Mouse (Mus musculus): ENCODE results near the gene Mfrp. TPM values are rescaled to one million over a fixed set of nuclear protein-coding genes. Genes with fewer than 3 reads are reported as not detected.
"Not testable (repeated sequence)": the region's sequence is repeated elsewhere in the genome, so short reads cannot be mapped to it uniquely, and the experiment has no call there.

Gene Mfrp
- polyA plus RNA-seq, 1 experiment from 2014 or later, result 0.30 TPM

DNA sequence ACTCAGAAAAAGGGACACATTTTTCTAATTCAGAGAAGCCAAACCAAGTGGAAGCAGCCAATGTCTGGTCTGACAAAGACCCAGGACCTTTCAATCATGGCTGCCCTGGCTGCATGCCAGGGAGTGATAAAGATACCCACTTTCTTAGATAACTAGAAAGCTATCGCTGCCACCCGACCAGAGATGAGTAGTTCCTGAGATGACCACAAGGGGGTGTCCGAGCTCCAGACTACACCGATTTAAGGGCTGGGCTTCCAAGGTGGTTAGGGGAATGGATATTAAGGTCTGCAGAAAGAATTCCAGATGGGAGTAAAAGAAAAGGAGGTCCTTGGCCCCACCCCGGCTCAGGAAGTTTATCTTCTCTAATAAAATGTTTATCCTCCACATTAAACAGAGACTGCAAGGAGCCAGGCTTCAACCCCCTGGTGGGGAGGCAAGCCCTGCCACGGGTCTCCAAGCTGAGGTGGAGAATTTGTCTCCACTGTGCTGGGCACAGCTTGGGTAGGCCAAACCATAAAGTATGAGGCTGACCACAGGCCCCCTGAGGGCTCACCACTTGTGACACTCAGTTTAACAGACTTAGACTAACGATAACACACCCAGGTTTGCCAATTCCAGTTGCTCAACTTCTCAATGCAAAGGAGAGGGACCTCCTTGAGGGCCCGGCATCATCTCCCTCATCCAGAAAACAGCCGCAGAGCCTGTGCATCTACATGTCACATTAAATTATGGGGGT lies 8.0 kb downstream of the Mfrp start:
- ATAC-seq (ENCODE audit: low FRiP score), result no peak
- Histone ChIP-seq H3K36me3 (peaks cover 13% of the 10 kb centered on the region), H3K4me1 (peaks cover 50% of the 10 kb centered on the region), H3K27ac (no peak overlapping the region), H3K4me3 (no peak overlapping the region), H3K9ac (peak overlapping the region; percentile 41; the same call in 1 of the 2 replicates), H3K9me3 (replicated peaks) (no peaks in the 10 kb centered on the region), H3K27me3 (no peaks in the 10 kb centered on the region), H3K4me2 (replicated peaks) (peak overlapping the region; percentile 37)
- 34% methylated on average over 9 of the region's 9 CpGs for WGBS

DNA sequence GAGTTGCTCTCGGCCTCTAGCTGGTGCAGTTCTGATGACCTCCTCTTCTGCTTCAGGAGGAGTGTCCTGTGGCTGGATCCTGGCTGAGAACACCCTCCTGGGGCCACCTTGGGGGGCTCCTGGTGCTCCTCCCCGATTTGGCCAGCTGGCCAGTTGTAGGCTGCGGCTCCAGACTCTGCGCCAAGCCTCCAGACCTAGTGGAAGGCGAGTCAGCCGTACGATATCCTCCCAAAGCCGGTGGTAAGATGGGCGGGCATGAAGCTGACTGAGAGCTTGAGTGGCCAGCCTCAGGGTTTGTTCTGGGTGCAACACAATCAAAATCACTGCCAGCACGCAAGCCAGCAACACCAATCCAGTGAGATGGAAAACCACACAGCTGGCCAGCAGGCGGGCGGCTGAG lies 10.4 kb downstream of the Mfrp start:
- not testable (repeated sequence) for H3K9me3 ChIP-seq (replicated peaks); H3K9ac ChIP-seq; ATAC-seq (ENCODE audit: low FRiP score); H3K36me3 ChIP-seq; H3K27me3 ChIP-seq; H3K27ac ChIP-seq
- peaks cover 46% of the 10 kb centered on the region for H3K4me1 ChIP-seq
- peak overlapping the region; percentile 58 for H3K4me2 ChIP-seq (replicated peaks)
- peak overlapping the region; percentile 92; the same call in 1 of the 2 replicates for H3K4me3 ChIP-seq
- WGBS, result 69% methylated on average over 10 of the region's 12 CpGs

DNA sequence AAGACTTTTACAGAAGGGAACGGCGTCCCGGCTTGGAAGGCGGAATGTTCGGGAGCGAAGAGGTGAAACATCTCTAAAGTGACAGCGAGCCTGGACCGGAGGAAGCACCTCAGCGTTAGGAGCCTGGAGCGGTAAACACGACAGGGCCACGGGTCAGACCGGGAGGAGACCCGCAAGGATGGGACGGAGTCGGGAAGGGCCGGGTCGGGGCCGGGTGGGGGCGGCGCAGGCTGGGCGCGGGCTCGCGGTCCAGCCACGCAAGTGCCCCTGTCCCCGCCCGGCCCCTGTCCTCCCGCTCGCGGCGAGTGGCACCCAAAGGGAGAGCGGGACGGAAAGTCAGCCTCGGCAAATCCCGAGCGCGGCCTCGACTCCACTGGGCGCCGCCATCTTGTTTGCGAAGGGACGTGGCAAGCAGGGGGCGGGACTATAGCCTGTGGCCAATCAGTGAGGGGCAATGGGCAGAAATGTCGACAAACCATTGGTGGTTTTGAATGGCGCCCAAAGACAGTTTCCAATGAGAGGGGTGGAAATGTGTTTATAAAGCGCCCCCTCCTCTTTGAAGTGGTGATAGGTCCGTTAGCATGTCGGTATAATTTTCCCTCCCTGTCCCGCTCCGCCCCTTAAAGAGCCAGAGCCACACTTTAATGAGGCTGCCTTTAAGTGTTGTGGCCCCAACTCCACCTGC lies 11.7 kb downstream of the Mfrp start, which contains the start of the genes Gm49380 and Rnf26:
Gene Gm49380 (minus strand): TSS at position 396 of the 685 bp plus-strand sequence.
Gene Rnf26 (minus strand): TSS at position 413 of the 685 bp plus-strand sequence.
- no peaks in the 10 kb centered on the region for H3K27me3 ChIP-seq
- H3K4me2 ChIP-seq (replicated peaks), result peak within 1 kb of the TSS; percentile 58
- ATAC-seq (ENCODE audit: low FRiP score), result peak; percentile 97
- no peaks in the 10 kb centered on the region; the same call in 1 of the 2 replicates for H3K36me3 ChIP-seq
- H3K27ac ChIP-seq, result peak within 1 kb of the TSS; percentile 57; the same call in 1 of the 2 replicates
- H3K9ac ChIP-seq, result peak within 1 kb of the TSS; percentile 84
- no peaks in the 10 kb centered on the region for H3K9me3 ChIP-seq (replicated peaks)
- under 1% methylated on average over 45 of the region's 51 CpGs for WGBS
- peak within 1 kb of the TSS; percentile 92 for H3K4me3 ChIP-seq
- peaks cover 32% of the 10 kb centered on the region for H3K4me1 ChIP-seq

DNA sequence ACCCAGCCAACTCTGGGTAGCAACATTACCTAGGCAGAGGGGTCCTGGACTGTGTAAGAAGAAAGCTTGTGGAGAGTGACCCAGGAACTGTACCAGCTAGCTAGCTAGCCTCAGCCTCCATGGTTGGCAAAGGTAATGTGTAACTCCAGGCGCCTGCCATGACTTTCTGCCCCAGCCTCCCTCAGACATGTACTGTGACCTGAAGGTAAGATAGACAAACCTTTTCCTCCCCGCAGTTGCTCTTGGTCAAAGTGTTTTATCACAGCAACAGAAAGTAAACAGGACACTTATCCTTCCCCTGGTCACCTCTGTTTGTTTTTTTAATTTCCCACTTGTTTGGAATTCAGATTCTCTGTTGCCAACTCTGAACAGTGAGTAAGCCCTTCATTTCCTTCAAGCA lies 12.9 kb downstream of the Mfrp start:
- Histone ChIP-seq H3K36me3 (no peaks in the 10 kb centered on the region), H3K4me2 (replicated peaks) (no peak overlapping the region), H3K27me3 (no peaks in the 10 kb centered on the region), H3K4me3 (no peak overlapping the region), H3K4me1 (peaks cover 20% of the 10 kb centered on the region), H3K27ac (no peak overlapping the region), H3K9ac (no peak overlapping the region), H3K9me3 (replicated peaks) (no peaks in the 10 kb centered on the region)
- no peak for ATAC-seq (ENCODE audit: low FRiP score)
- 94% methylated on average over 2 of the region's 2 CpGs for WGBS

DNA sequence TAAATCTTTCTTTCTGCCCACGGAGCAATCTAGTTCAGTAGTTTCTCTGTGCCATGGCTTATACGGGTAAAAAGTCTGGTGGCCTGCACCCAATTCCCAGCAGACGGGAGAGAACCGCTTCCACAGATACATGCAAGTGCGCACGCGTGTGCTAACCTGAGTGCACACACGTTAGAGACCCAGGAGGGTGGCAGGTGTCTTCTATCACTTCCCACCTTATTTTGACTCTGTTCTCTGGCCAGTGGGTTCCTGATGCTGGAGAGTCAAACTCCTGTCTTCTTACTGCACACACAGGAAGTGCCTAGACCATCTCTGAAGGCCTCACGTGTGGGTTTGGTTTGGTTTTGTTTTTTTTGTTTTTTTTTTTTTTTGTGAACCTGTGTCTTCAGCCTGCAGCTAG lies 14.1 kb downstream of the Mfrp start:
- Histone ChIP-seq H3K4me2 (replicated peaks) (no peak overlapping the region), H3K4me3 (no peak overlapping the region), H3K27ac (no peak overlapping the region), H3K9ac (no peak overlapping the region), H3K36me3 (no peaks in the 10 kb centered on the region), H3K27me3 (no peaks in the 10 kb centered on the region), H3K4me1 (peaks cover 9% of the 10 kb centered on the region), H3K9me3 (replicated peaks) (no peaks in the 10 kb centered on the region)
- 91% methylated on average over 9 of the region's 9 CpGs for WGBS
- ATAC-seq (ENCODE audit: low FRiP score), result no peak

DNA sequence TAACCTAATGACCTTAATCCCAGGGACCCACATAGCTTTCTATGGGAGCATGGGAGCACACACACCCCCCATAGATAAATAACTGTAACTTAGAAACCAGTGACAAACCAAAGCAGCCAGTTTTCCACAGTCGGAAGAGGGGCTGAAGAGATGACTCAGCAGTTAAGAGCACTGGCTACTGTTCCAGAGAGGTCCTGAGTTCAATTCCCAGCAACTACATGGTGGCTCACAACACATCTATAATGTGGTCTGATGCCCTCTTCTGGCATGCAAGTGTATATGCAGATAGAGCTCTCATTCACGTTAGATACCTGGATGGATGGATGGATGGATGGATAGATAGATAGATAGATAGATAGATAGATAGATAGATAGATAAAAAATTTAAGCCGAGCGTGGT lies 14.7 kb downstream of the Mfrp start:
- H3K4me3 ChIP-seq, result no peak overlapping the region
- H3K9me3 ChIP-seq (replicated peaks), result no peaks in the 10 kb centered on the region
- H3K4me2 ChIP-seq (replicated peaks), result no peak overlapping the region
- WGBS, result 85% methylated on average over 4 of the region's 4 CpGs
- ATAC-seq (ENCODE audit: low FRiP score), result no peak
- H3K9ac ChIP-seq, result no peak overlapping the region
- H3K27me3 ChIP-seq, result no peaks in the 10 kb centered on the region
- no peak overlapping the region for H3K27ac ChIP-seq
- H3K36me3 ChIP-seq, result no peaks in the 10 kb centered on the region
- H3K4me1 ChIP-seq, result peaks cover 8% of the 10 kb centered on the region

DNA sequence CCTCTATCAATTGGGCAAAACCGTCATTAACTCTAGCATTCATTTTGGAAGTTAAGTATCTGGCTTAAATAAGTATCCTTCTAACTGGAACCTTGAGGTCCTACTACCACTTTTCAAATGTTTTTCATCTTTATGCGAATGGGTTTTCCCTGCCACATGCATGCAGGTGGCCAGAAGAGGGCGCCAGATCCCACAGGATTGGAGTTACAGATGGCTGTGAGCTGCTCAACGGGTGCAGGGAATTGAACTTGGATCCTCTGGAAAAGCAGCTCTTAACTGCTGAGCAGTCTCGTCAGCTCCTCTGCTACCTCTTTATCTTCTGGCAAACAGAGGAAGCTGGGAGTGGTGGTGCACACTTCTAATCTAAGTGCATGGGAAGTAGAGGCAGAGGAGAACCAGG lies 17.5 kb downstream of the Mfrp start:
- WGBS, result 50% methylated on average over 5 of the region's 5 CpGs
- H3K4me3 ChIP-seq, result no peak overlapping the region
- ATAC-seq (ENCODE audit: low FRiP score), result no peak

DNA sequence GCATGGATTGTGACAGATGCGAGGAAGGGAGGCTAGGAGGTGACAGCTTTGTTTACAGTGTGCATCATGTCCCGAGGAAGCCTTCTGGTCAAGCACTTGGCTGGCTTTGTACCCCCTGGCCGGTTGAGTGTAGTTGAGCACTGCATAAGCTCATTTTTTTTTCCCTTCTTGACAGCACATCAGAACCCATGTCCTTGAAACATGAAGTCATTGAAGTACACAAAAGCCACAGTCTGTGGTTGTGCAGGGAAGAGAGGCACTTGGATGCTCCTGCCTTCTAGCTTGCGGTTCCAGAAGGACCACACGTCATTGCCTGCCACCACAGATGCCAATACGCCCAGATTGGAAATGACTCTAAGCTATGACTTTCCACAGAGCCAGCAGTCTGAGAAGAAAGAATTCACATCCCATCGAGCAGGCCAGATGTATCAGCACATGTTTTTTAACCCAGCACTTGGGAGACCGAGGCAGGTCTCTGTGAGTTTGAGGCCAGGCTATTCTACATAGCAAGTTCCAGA lies 18.5 kb downstream of the Mfrp start:
- Histone ChIP-seq H3K4me2 (replicated peaks) (no peak overlapping the region), H3K9me3 (replicated peaks) (no peaks in the 10 kb centered on the region), H3K27me3 (no peaks in the 10 kb centered on the region), H3K36me3 (no peaks in the 10 kb centered on the region), H3K9ac (no peak overlapping the region), H3K27ac (no peak overlapping the region), H3K4me3 (no peak overlapping the region), H3K4me1 (no peaks in the 10 kb centered on the region)
- 82% methylated on average over 8 of the region's 8 CpGs for WGBS
- no peak for ATAC-seq (ENCODE audit: low FRiP score)

More for the DNA sequence above, 17.5 kb downstream of the Mfrp start:
- Histone ChIP-seq H3K36me3 (no peaks in the 10 kb centered on the region), H3K9me3 (replicated peaks) (no peaks in the 10 kb centered on the region), H3K9ac (no peak overlapping the region), H3K27me3 (no peaks in the 10 kb centered on the region), H3K4me1 (no peaks in the 10 kb centered on the region), H3K27ac (no peak overlapping the region), H3K4me2 (replicated peaks) (no peak overlapping the region)

DNA sequence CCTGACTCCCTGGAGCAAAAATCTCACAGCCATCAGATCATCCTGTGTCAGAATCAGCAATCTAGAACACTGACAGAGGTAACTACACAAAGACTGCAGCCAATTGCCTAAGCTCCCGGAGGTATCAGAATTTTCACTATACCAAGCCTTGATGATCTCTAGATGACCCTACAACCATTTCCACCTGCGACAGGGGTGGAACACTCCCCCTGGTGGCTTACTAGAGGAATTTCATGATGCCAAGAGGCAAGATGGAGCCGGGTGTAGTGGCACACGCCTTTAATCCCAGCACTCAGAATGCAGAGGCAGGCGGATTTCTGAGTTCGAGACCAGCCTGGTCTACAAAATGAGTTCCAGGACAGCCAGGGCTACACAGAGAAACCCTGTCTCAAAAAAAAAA lies 22.8 kb downstream of the Mfrp start:
- H3K9ac ChIP-seq, result no peak overlapping the region
- peaks cover 9% of the 10 kb centered on the region for H3K27me3 ChIP-seq
- no peaks in the 10 kb centered on the region for H3K9me3 ChIP-seq (replicated peaks)
- no peak overlapping the region for H3K27ac ChIP-seq
- no peaks in the 10 kb centered on the region for H3K4me1 ChIP-seq
- no peak overlapping the region for H3K4me3 ChIP-seq
- H3K36me3 ChIP-seq, result no peaks in the 10 kb centered on the region
- WGBS, result 67% methylated on average over 6 of the region's 6 CpGs
- H3K4me2 ChIP-seq (replicated peaks), result no peak overlapping the region
- no peak for ATAC-seq (ENCODE audit: low FRiP score)

DNA sequence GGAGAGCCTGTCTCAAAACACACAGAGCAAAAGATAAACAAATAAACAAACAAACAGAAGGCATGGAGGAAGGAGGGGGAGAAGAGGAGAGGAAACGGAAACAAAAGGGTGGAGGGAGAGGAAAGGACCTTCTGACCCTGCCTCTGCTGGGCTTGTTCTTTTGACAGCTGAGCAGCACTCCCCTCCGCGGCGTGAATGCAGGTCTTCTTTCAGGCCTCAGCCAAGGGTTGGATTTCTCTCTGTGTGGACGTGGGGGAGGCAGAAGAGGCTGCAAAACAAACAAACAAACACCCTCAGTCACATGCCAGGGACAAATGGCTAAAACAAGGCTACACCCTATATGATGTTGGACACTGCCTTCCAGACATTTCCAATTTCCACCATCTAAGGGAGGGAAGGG lies 23.5 kb downstream of the Mfrp start:
- WGBS, result 28% methylated on average over 5 of the region's 5 CpGs
- Histone ChIP-seq H3K27me3 (peaks cover 15% of the 10 kb centered on the region), H3K4me2 (replicated peaks) (no peak overlapping the region), H3K4me1 (peaks cover 5% of the 10 kb centered on the region), H3K27ac (no peak overlapping the region), H3K9ac (no peak overlapping the region), H3K4me3 (no peak overlapping the region), H3K9me3 (replicated peaks) (no peaks in the 10 kb centered on the region), H3K36me3 (no peaks in the 10 kb centered on the region)
- ATAC-seq (ENCODE audit: low FRiP score), result no peak

DNA sequence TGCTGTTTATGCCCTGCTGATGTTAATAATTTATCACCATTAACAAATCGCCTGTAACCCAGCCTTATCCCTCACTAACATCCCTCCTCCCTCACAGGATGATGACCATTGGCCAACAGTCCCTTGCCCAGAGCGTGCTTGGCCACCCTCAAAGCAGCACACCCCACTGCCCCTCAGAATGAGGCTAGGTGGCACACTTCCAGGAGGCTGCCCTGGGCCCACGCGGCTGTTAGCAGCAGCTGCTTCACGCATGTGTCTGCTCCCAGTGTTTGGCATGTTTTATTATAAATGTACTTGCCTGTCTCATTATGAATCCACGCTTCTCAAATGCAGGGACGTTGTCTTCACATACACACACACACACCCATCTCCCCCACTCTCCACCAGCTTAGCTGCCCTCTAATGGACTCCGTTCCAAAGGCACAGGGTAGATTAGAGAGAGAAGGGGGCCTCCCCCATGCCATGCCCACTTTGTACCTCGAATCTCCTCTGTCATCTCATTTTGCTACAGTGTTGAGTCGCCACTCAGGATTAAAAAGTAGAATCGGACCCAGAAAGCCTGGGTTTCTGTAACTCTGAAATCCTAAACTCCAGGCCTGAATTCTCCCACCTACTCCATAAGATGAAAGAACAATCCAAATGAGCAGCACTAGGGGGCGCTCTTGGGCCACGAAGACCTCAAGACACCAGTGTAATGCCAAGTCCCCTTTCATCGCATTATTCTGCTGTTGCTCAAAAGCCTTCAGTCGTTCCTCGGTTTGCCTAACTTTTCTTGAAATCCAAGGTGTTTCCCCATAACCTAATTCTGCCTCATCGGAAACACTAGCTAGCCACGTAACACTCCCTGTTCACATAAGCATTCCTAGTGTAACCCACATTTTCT lies 24.3 kb downstream of the Mfrp start:
- ATAC-seq (ENCODE audit: low FRiP score), result 0 out of 2 replicates have a peak, but pooled peaks have one; percentile 43

DNA sequence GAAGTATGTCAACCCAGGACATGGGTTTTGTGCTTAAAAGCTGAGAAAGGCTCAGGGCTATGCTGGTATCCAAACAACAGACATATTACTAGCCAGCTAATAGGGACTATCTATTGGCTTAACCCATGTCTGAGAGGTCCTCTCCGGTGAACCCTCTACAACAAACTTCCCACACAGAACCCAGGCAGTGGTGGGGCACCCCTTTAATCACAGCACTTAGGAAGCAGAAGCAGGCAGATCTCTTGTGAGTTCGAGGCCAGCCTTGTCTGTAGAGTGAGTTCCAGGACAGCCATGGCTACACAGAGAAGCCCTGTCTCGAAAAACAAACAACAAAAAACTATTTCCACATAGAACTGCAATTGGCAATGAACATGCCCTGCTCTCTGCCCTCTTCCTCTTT lies 25.2 kb downstream of the Mfrp start:
- peaks cover 18% of the 10 kb centered on the region for H3K4me1 ChIP-seq
- no peak overlapping the region for H3K27ac ChIP-seq
- H3K9me3 ChIP-seq (replicated peaks), result no peaks in the 10 kb centered on the region
- H3K27me3 ChIP-seq, result peaks cover 24% of the 10 kb centered on the region
- H3K4me2 ChIP-seq (replicated peaks), result no peak overlapping the region
- ATAC-seq (ENCODE audit: low FRiP score), result no peak
- H3K4me3 ChIP-seq, result no peak overlapping the region
- WGBS, result 88% methylated on average over 3 of the region's 3 CpGs
- no peak overlapping the region for H3K9ac ChIP-seq
- H3K36me3 ChIP-seq, result no peaks in the 10 kb centered on the region

More for the DNA sequence above, 24.3 kb downstream of the Mfrp start:
- H3K36me3 ChIP-seq, result no peaks in the 10 kb centered on the region
- peaks cover 13% of the 10 kb centered on the region for H3K4me1 ChIP-seq
- no peak overlapping the region for H3K4me3 ChIP-seq
- H3K27ac ChIP-seq, result no peak overlapping the region
- peaks cover 15% of the 10 kb centered on the region for H3K27me3 ChIP-seq
- H3K4me2 ChIP-seq (replicated peaks), result peak overlapping the region; percentile 11; the same call in 1 of the 2 replicates
- WGBS, result 32% methylated on average over 18 of the region's 18 CpGs
- no peaks in the 10 kb centered on the region for H3K9me3 ChIP-seq (replicated peaks)
- H3K9ac ChIP-seq, result no peak overlapping the region

Data from hindbrain, embryonic 12.5 days (tissue).